Mouse (Mus musculus): Measurements from ENCODE around the gene Nmnat2. TPM values are rescaled to one million over a fixed set of nuclear protein-coding genes. Genes with fewer than 3 reads are reported as not detected.
A peak's percentile ranks its signal among the peaks of the same experiment; 100 is the strongest.

Nmnat2 gene
- polyA plus RNA-seq, 1 experiment from 2014 or later = 23.7 TPM

GRCm38 (mm10) chr1:153144021-153144420 lies 189.2 kb downstream of the Nmnat2 start:
- 83% methylated on average over 11 of the region's 11 CpGs for WGBS
- Histone ChIP-seq H3K36me3 (replicated peaks) (no peaks in the 10 kb centered on the region), H3K4me2 (no peak overlapping the region), H3K27me3 (no peaks in the 10 kb centered on the region), H3K4me3 (replicated peaks) (no peak overlapping the region), H3K27ac (no peak overlapping the region), H3K9me3 (no peaks in the 10 kb centered on the region), H3K4me1 (0 out of 2 replicates have a peak, but pooled peaks cover 4% of the 10 kb centered on the region), H3K9ac (no peak overlapping the region)
- ATAC-seq (ENCODE audit: low FRiP score) = no peak

- 84% methylated on average over 5 of the region's 5 CpGs for WGBS
- Histone ChIP-seq H3K4me2 (no peak overlapping the region), H3K4me1 (0 out of 2 replicates have a peak, but pooled peaks cover 4% of the 10 kb centered on the region), H3K27ac (no peak overlapping the region), H3K9ac (no peak overlapping the region), H3K36me3 (replicated peaks) (no peaks in the 10 kb centered on the region), H3K4me3 (replicated peaks) (no peak overlapping the region), H3K9me3 (no peaks in the 10 kb centered on the region), H3K27me3 (no peaks in the 10 kb centered on the region)
- no peak for ATAC-seq (ENCODE audit: low FRiP score)
Measured at GRCm38 (mm10) chr1:153145791-153146190, 191.0 kb downstream of the Nmnat2 start.

- H3K4me1 ChIP-seq = peaks cover 8% of the 10 kb centered on the region
- H3K27me3 ChIP-seq = no peaks in the 10 kb centered on the region
- no peaks in the 10 kb centered on the region for H3K36me3 ChIP-seq (replicated peaks)
- no peak overlapping the region for H3K27ac ChIP-seq
- no peaks in the 10 kb centered on the region for H3K9me3 ChIP-seq
- H3K4me3 ChIP-seq (replicated peaks) = no peak overlapping the region
- H3K9ac ChIP-seq = no peak overlapping the region
- H3K4me2 ChIP-seq = no peak overlapping the region
- 82% methylated on average over 7 of the region's 7 CpGs for WGBS
- no peak for ATAC-seq (ENCODE audit: low FRiP score)
Measured at GRCm38 (mm10) chr1:153152594-153152993, 197.8 kb downstream of the Nmnat2 start.

GRCm38 (mm10) chr1:153153619-153154137 lies 198.9 kb downstream of the Nmnat2 start:
- peak; percentile 20; the same call in 1 of the 2 replicates for ATAC-seq (ENCODE audit: low FRiP score)
- no peak overlapping the region for H3K27ac ChIP-seq
- H3K9me3 ChIP-seq = no peaks in the 10 kb centered on the region
- H3K36me3 ChIP-seq (replicated peaks) = no peaks in the 10 kb centered on the region
- no peak overlapping the region for H3K4me3 ChIP-seq (replicated peaks)
- no peak overlapping the region for H3K9ac ChIP-seq
- peaks cover 8% of the 10 kb centered on the region for H3K4me1 ChIP-seq
- H3K4me2 ChIP-seq = no peak overlapping the region
- H3K27me3 ChIP-seq = no peaks in the 10 kb centered on the region
- WGBS = 68% methylated on average over 10 of the region's 10 CpGs

- no peak overlapping the region for H3K4me3 ChIP-seq (replicated peaks)
- 94% methylated on average over 8 of the region's 8 CpGs for WGBS
- ATAC-seq (ENCODE audit: low FRiP score) = no peak
- H3K9me3 ChIP-seq = no peaks in the 10 kb centered on the region
- peaks cover 8% of the 10 kb centered on the region for H3K4me1 ChIP-seq
- no peaks in the 10 kb centered on the region for H3K27me3 ChIP-seq
- no peaks in the 10 kb centered on the region for H3K36me3 ChIP-seq (replicated peaks)
- no peak overlapping the region for H3K9ac ChIP-seq
- H3K4me2 ChIP-seq = no peak overlapping the region
- no peak overlapping the region for H3K27ac ChIP-seq
Measured at GRCm38 (mm10) chr1:153155364-153155763, 200.6 kb downstream of the Nmnat2 start.

- H3K27me3 ChIP-seq = no peaks in the 10 kb centered on the region
- no peaks in the 10 kb centered on the region for H3K36me3 ChIP-seq (replicated peaks)
- peaks cover 8% of the 10 kb centered on the region for H3K4me1 ChIP-seq
- no peak overlapping the region for H3K27ac ChIP-seq
- 80% methylated on average over 5 of the region's 5 CpGs for WGBS
- H3K4me2 ChIP-seq = no peak overlapping the region
- no peaks in the 10 kb centered on the region for H3K9me3 ChIP-seq
- no peak for ATAC-seq (ENCODE audit: low FRiP score)
- H3K4me3 ChIP-seq (replicated peaks) = no peak overlapping the region
- no peak overlapping the region for H3K9ac ChIP-seq
Measured at GRCm38 (mm10) chr1:153157021-153157623, 202.3 kb downstream of the Nmnat2 start.

- Histone ChIP-seq H3K36me3 (replicated peaks) (no peaks in the 10 kb centered on the region), H3K4me1 (no peaks in the 10 kb centered on the region), H3K4me3 (replicated peaks) (no peak overlapping the region), H3K27me3 (no peaks in the 10 kb centered on the region), H3K4me2 (no peak overlapping the region), H3K9ac (no peak overlapping the region), H3K9me3 (no peaks in the 10 kb centered on the region), H3K27ac (no peak overlapping the region)
- WGBS = 90% methylated on average over 4 of the region's 4 CpGs
- ATAC-seq (ENCODE audit: low FRiP score) = no peak
Measured at GRCm38 (mm10) chr1:153159137-153159536, 204.3 kb downstream of the Nmnat2 start.

- Histone ChIP-seq H3K36me3 (replicated peaks) (no peaks in the 10 kb centered on the region), H3K9me3 (no peaks in the 10 kb centered on the region), H3K27ac (no peak overlapping the region), H3K4me1 (no peaks in the 10 kb centered on the region), H3K4me3 (replicated peaks) (no peak overlapping the region), H3K9ac (no peak overlapping the region), H3K4me2 (no peak overlapping the region), H3K27me3 (no peaks in the 10 kb centered on the region)
- 80% methylated on average over 3 of the region's 3 CpGs for WGBS
- ATAC-seq (ENCODE audit: low FRiP score) = no peak
Measured at GRCm38 (mm10) chr1:153163831-153164230, 209.0 kb downstream of the Nmnat2 start.

- WGBS = 84% methylated on average over 5 of the region's 5 CpGs
- no peak for ATAC-seq (ENCODE audit: low FRiP score)
- Histone ChIP-seq H3K36me3 (replicated peaks) (no peaks in the 10 kb centered on the region), H3K9ac (no peak overlapping the region), H3K27ac (no peak overlapping the region), H3K4me2 (no peak overlapping the region), H3K9me3 (no peaks in the 10 kb centered on the region), H3K27me3 (no peaks in the 10 kb centered on the region), H3K4me3 (replicated peaks) (no peak overlapping the region), H3K4me1 (peaks cover 9% of the 10 kb centered on the region)
Measured at GRCm38 (mm10) chr1:153168293-153168692, 213.5 kb downstream of the Nmnat2 start.

Other genes with a start within 250 kb of the Nmnat2 start
- not detected in 2 replicates for gene Apobec4, start 204.4 kb upstream of the Nmnat2 start, polyA plus RNA-seq (2016; fragmentation: Nextera tagmentation; extraction: Ambion mirVana)
- 19.8 and 20.9 TPM in 2 replicates for gene Rgl1, start 188.6 kb upstream of the Nmnat2 start, polyA plus RNA-seq (2016; fragmentation: Nextera tagmentation; extraction: Ambion mirVana)
- gene Arpc5, start 188.5 kb upstream of the Nmnat2 start, polyA plus RNA-seq (2016; fragmentation: Nextera tagmentation; extraction: Ambion mirVana) = 275 and 281 TPM in 2 replicates
- 1.8 and 2.2 TPM in 2 replicates for gene Ncf2, start 154.8 kb upstream of the Nmnat2 start, polyA plus RNA-seq (2016; fragmentation: Nextera tagmentation; extraction: Ambion mirVana)
- gene Smg7, start 52.3 kb upstream of the Nmnat2 start, polyA plus RNA-seq (2016; fragmentation: Nextera tagmentation; extraction: Ambion mirVana) = 34.1 and 46.7 TPM in 2 replicates
- gene Lamc2, start 231.5 kb downstream of the Nmnat2 start, polyA plus RNA-seq (2016; fragmentation: Nextera tagmentation; extraction: Ambion mirVana) = 0.47 and 0.94 TPM in 2 replicates